23 mouse cellular contexts compared by ENCODE assay signal in the genomic region with DNA sequence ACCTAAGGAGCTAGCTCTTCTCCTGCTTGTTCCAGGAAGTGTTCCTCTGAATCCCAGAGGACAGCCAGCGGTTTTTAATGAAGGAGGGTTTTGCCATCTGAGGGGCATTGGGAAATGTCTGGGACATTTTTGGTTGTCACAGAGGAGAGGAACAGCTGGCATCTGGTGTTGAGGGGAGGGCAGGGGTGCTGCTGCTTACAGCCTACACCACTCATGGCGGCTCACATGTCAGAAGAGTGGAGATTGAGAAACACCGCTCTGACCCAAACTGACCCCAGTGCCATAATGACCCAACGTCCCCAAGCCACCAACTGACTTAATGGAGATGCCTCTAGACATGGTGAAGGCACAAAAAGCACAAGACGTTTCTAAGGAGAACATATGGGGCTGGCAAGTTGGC. TPM values are rescaled to one million over a fixed set of nuclear protein-coding genes. Genes with fewer than 3 reads are reported as not detected.
DNase-seq lines count a peak whose midpoint lies in the region; ATAC-seq and TF ChIP-seq lines count a peak whose summit lies in the region.
"Had no signal": no experiment of that assay in that cellular context is flagged by ENCODE, and none has a peak within 500 bp of the region (broad histone marks: within the 10 kb centered on the region; RNA-seq: fewer than 3 reads in every experiment).

No protein-coding gene starts in this region.

- peak; percentile 46 for DNase-seq in adrenal gland, postnatal 14 days
- DNase-seq in adrenal gland, adult (ENCODE audit: inconsistent age in 2 of 2, low spot score in 1 of 2), result no peak
- DNase-seq in lung, postnatal 0 days (ENCODE audit: low spot score), result peak; percentile 68
- DNase-seq in lung, postnatal 25 days (ENCODE audit: low spot score), result no peak
- peak; percentile 15 for DNase-seq in adipocyte (ENCODE audit: low spot score)
- no peak for DNase-seq in spleen, postnatal 36 days (ENCODE audit: low spot score in 2 of 2)
- DNase-seq: adrenal gland, postnatal 10 days; cerebellum, adult 2 months; cerebellum, postnatal 14 days; embryo, embryonic 11 days; gastrocnemius, adult 2 months; gastrocnemius, postnatal 25 days; heart, adult 11 months; heart, postnatal 10 days; heart, postnatal 4 days had no signal

- no peaks in the 10 kb centered on the region for H3K36me3 ChIP-seq in lung, postnatal 0 days (ENCODE audit: insufficient read depth, low read length)
- H3K36me3 ChIP-seq: forebrain, embryonic 10.5 days; hindbrain, embryonic 12.5 days had no signal

- H3K9me3 ChIP-seq in lung, postnatal 0 days (ENCODE audit: low read length), result no peaks in the 10 kb centered on the region
- H3K9me3 ChIP-seq: forebrain, embryonic 10.5 days; hindbrain, embryonic 12.5 days had no signal

- TF ChIP-seq CTCF in lung, postnatal 0 days (IDR thresholded peaks at IDR 0.05), result no peak

- H3K27me3 ChIP-seq in lung, postnatal 0 days (replicated peaks; ENCODE audit: insufficient read depth, low read length), result no peaks in the 10 kb centered on the region
- H3K27me3 ChIP-seq: hindbrain, embryonic 12.5 days had no signal

- no peak overlapping the region for H3K4me2 ChIP-seq in lung, postnatal 0 days (replicated peaks; ENCODE audit: low read depth, low read length)
- H3K4me2 ChIP-seq: hindbrain, embryonic 12.5 days had no signal

- peak; percentile 80 for ATAC-seq in lung, postnatal 0 days
- peak; percentile 73 for ATAC-seq in granulocyte monocyte progenitor cell, adult 5-6 weeks (replicated peaks; ENCODE audit: poor library complexity, severe bottlenecking)
- ATAC-seq in megakaryocyte, adult 5-6 weeks (ENCODE audit: poor library complexity, severe bottlenecking), result no peak
- ATAC-seq: forebrain, embryonic 14.5 days; hindbrain, embryonic 16.5 days; inflammation-experienced regulatory T-cells, adult 6 months had no signal

- 56% methylated on average over 5 of the region's 5 CpGs for WGBS in lung, postnatal 0 days

- TF ChIP-seq EP300 in lung, postnatal 0 days (IDR thresholded peaks at IDR 0.05), result no peak

- no peak overlapping the region for H3K9ac ChIP-seq in lung, postnatal 0 days (replicated peaks; ENCODE audit: low read depth)
- H3K9ac ChIP-seq: hindbrain, embryonic 12.5 days had no signal

- no peak overlapping the region for H3K4me3 ChIP-seq in lung, postnatal 0 days (ENCODE audit: low read depth, low read length)
- H3K4me3 ChIP-seq: erythroblast, embryonic 14.5 days; forebrain, embryonic 10.5 days; gastrocnemius, adult 2 months; hindbrain, embryonic 12.5 days had no signal

- H3K27ac ChIP-seq in lung, postnatal 0 days (ENCODE audit: low read length), result peak overlapping the region; percentile 43; the same call in 1 of the 2 replicates
- H3K27ac ChIP-seq: forebrain, embryonic 10.5 days; gastrocnemius, adult 2 months; hindbrain, embryonic 12.5 days had no signal

- no peaks in the 10 kb centered on the region for H3K4me1 ChIP-seq in lung, postnatal 0 days (ENCODE audit: insufficient read depth, low read depth, low read length)
- H3K4me1 ChIP-seq: hindbrain, embryonic 12.5 days had no signal

RNA-seq across cellular contexts. Expression of a gene that starts 27.0 kb away (rescaled TPM):
- total RNA-seq in adrenal gland, postnatal 14 days (2021), result 6.0 and 6.4 TPM in 2 replicates
- 2.4 and 2.5 TPM in 2 replicates for polyA plus RNA-seq in lung, postnatal 0 days (2015; fragmentation: Nextera tagmentation; extraction: Ambion mirVana)
- total RNA-seq in granulocyte monocyte progenitor cell, adult 5-6 weeks (2014; fragmentation: Nextera tagmentation), result 49.2 and 57.4 TPM in 2 replicates
- total RNA-seq in granulocyte monocyte progenitor cell, adult 5-6 weeks (2017), result 37.3 and 39.0 TPM in 2 replicates
- total RNA-seq in megakaryocyte, adult 5-6 weeks (2015), result 38.8 and 45.4 TPM in 2 replicates
- 27.1 and 30.9 TPM in 2 replicates for total RNA-seq in megakaryocyte, adult 5-6 weeks (2017)

Comparison
In these comparisons a context has a peak if more than half of its experiments do, and no peak if none do; other contexts are left out.
1. DNase-seq: peak in adrenal gland, postnatal 14 days (single experiment), lung, postnatal 0 days (single experiment) and adipocyte (single experiment); none in adrenal gland, adult (0 of 2), lung, postnatal 25 days (single experiment) and spleen, postnatal 36 days (0 of 2).